Mouse (Mus musculus) mesoderm, embryonic 11.5 days (tissue): Measurements from ENCODE around the gene Cipc.

Experiments used
- DNase-seq: peaks from one replicate; pipeline ENCODE4 v3.0.0-alpha.2; 2012; ENCODE audit warnings: low read depth, low spot score

Cipc gene

GRCm38 (mm10) chr12:86989890-86990754, 43.3 kb downstream of the Cipc start, which contains the start of gene Zdhhc22:
TSS of gene Zdhhc22 (minus strand) at chr12:86990430.
- peak; percentile 69 for DNase-seq

GRCm38 (mm10) chr12:86990755-86991110, 43.9 kb downstream of the Cipc start:
- no peak for DNase-seq

- DNase-seq, result peak; percentile 53
These were observed 47.3 kb downstream of the Cipc start for GRCm38 (mm10) chr12:86994166-86994565.

GRCm38 (mm10) chr12:86994776-86995175, 47.9 kb downstream of the Cipc start:
- no peak for DNase-seq

GRCm38 (mm10) chr12:86995931-86996330, 49.1 kb downstream of the Cipc start:
- no peak for DNase-seq

- no peak for DNase-seq
These were observed 51.9 kb downstream of the Cipc start for GRCm38 (mm10) chr12:86998699-86999098.

- no peak for DNase-seq
These were observed 52.5 kb downstream of the Cipc start for GRCm38 (mm10) chr12:86999283-86999820.

- peak; percentile 58 for DNase-seq
These were observed 53.5 kb downstream of the Cipc start for GRCm38 (mm10) chr12:87000151-87000839.

- DNase-seq, result no peak
These were observed 54.0 kb downstream of the Cipc start for GRCm38 (mm10) chr12:87000840-87001176.

GRCm38 (mm10) chr12:87002209-87002608, 55.4 kb downstream of the Cipc start:
- DNase-seq, result no peak

GRCm38 (mm10) chr12:87002815-87003214, 56.0 kb downstream of the Cipc start:
- no peak for DNase-seq

GRCm38 (mm10) chr12:87003606-87004005, 56.8 kb downstream of the Cipc start:
- DNase-seq, result no peak

- no peak for DNase-seq
These were observed 57.8 kb downstream of the Cipc start for GRCm38 (mm10) chr12:87004596-87004995.
